Mouse (Mus musculus) left cerebral cortex, postnatal 25 days (tissue): ENCODE results near the gene Kcnip1. TPM values are rescaled to one million over a fixed set of nuclear protein-coding genes. Genes with fewer than 3 reads are reported as not detected.
A peak's percentile ranks its signal among the peaks of the same experiment; 100 is the strongest.

Experiments used
- DNase-seq, 2 experiments: peaks; one replicate each; pipeline ENCODE4 v3.0.0; 2022; ENCODE audit warnings: low spot score in 2 of 2, mixed read lengths in 1 of 2
- intact Hi-C: fragments of 180-260 bp; cut with DNase I; formaldehyde crosslinking; loops from one replicate; pipeline ENCODE4 v1.15.1; 2025
- total RNA-seq, 2 experiments: library from RNA; stranded (reverse); gene quantifications; 2 replicates each; pipeline ENCODE4 v1.2.3; 2021

The Kcnip1 gene
- total RNA-seq, 2 experiments from 2014 or later = 29.8 to 32.3 TPM

- intact Hi-C loops = loop anchor here (5.0 kb wide), 1 partner anchor 741 kb away; no protein-coding TSS in a partner anchor
- DNase-seq = no peak
Measured at GRCm38 (mm10) chr11:33918424-33918823, 74.5 kb downstream of the Kcnip1 start.

- DNase-seq = peak; percentile 65
- intact Hi-C loops = loop anchor here (1.0 to 5.0 kb wide), 3 partner anchors 184 to 740 kb away; no protein-coding TSS in a partner anchor
Measured at GRCm38 (mm10) chr11:33917574-33917973, 75.4 kb downstream of the Kcnip1 start.

- intact Hi-C loops = no loop called here
- no peak for DNase-seq
Measured at GRCm38 (mm10) chr11:33914216-33914615, 78.7 kb downstream of the Kcnip1 start.

- no peak for DNase-seq
- intact Hi-C loops = no loop called here
Measured at GRCm38 (mm10) chr11:33913061-33913460, 79.9 kb downstream of the Kcnip1 start.

- intact Hi-C loops = no loop called here
- no peak for DNase-seq
Measured at GRCm38 (mm10) chr11:33912151-33912571, 80.8 kb downstream of the Kcnip1 start.

- intact Hi-C loops = no loop called here
- no peak for DNase-seq
Measured at GRCm38 (mm10) chr11:33910982-33911381, 82.0 kb downstream of the Kcnip1 start.

GRCm38 (mm10) chr11:33908360-33909175 is 84.4 kb downstream of the Kcnip1 start:
- intact Hi-C loops = no loop called here
- DNase-seq = no peak

GRCm38 (mm10) chr11:33903494-33903893 is 89.5 kb downstream of the Kcnip1 start:
- intact Hi-C loops = no loop called here
- DNase-seq = no peak

GRCm38 (mm10) chr11:33902377-33902776 is 90.6 kb downstream of the Kcnip1 start:
- intact Hi-C loops = no loop called here
- no peak for DNase-seq

- intact Hi-C loops = no loop called here
- DNase-seq = no peak
Measured at GRCm38 (mm10) chr11:33901783-33902182, 91.2 kb downstream of the Kcnip1 start.

- intact Hi-C loops = no loop called here
- no peak for DNase-seq
Measured at GRCm38 (mm10) chr11:33891084-33891483, 101.9 kb downstream of the Kcnip1 start.

GRCm38 (mm10) chr11:33890382-33890781 is 102.6 kb downstream of the Kcnip1 start:
- DNase-seq = no peak
- intact Hi-C loops = no loop called here

- intact Hi-C loops = no loop called here
- DNase-seq = no peak
Measured at GRCm38 (mm10) chr11:33887660-33888059, 105.3 kb downstream of the Kcnip1 start.

- intact Hi-C loops = no loop called here
- no peak for DNase-seq
Measured at GRCm38 (mm10) chr11:33885981-33886380, 107.0 kb downstream of the Kcnip1 start.

GRCm38 (mm10) chr11:33882731-33883328 is 110.1 kb downstream of the Kcnip1 start:
- intact Hi-C loops = no loop called here
- no peak for DNase-seq

GRCm38 (mm10) chr11:33874925-33875324 is 118.0 kb downstream of the Kcnip1 start:
- DNase-seq = no peak
- intact Hi-C loops = no loop called here

GRCm38 (mm10) chr11:33873071-33873781 is 119.7 kb downstream of the Kcnip1 start:
- no peak for DNase-seq
- intact Hi-C loops = no loop called here

GRCm38 (mm10) chr11:33872716-33873048 is 120.3 kb downstream of the Kcnip1 start:
- DNase-seq = no peak
- intact Hi-C loops = no loop called here

GRCm38 (mm10) chr11:33871998-33872715 is 120.8 kb downstream of the Kcnip1 start:
- DNase-seq = no peak
- intact Hi-C loops = no loop called here

GRCm38 (mm10) chr11:33870246-33870645 is 122.7 kb downstream of the Kcnip1 start:
- intact Hi-C loops = no loop called here

More at GRCm38 (mm10) chr11:33870246-33870645, 122.7 kb downstream of the Kcnip1 start:
- DNase-seq = no peak
